Mouse (Mus musculus) mesoderm, embryonic 11.5 days (tissue): ENCODE measurements around the gene Mybpc3.

Experiments used
- DNase-seq: peaks from one replicate; pipeline ENCODE4 v3.0.0-alpha.2; 2012; ENCODE audit warnings: low read depth, low spot score

Gene Mybpc3

DNA sequence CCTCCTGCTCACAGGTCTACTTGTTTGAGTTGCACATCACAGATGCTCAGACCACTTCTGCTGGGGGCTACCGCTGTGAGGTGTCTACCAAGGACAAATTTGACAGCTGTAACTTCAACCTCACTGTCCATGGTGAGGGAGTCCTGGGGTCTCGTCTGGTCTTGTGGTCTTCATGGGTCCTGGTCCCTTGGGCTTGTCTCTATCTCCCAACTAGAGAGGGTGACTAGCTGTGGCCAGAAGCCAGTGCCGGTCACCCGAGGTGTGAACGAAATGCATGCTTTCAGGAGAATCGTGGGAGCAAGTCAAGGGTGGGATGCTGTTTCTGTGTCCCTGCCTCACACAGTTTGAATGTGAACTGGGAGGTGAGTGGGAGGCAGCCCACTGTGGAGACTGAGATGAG lies 3.1 kb downstream of the Mybpc3 start:
- no peak for DNase-seq

GRCm38 (mm10) chr2:91121497-91121896 lies 3.6 kb downstream of the Mybpc3 start:
- DNase-seq, result no peak

- no peak for DNase-seq
Observed at GRCm38 (mm10) chr2:91123521-91123920, 5.6 kb downstream of the Mybpc3 start.

GRCm38 (mm10) chr2:91125101-91125500 lies 7.2 kb downstream of the Mybpc3 start:
- DNase-seq, result no peak

DNA sequence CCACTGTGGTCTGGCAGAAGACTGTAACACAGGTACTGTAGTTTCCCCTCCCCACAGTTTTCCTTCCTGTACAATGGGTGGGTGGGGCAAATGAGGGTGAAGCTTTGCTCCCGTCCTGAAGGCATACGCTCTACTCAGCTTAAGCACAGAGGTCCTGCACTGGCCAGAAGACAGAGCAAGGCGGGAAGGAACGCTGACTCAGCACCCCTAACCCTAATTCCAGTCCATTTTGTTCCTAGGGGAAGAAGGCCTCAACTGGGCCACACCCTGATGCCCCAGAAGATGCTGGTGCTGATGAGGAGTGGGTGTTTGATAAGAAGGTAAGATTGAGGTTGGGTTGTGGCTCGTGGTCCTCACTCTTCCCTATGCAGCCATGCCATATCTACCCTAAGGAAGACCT lies 10.8 kb downstream of the Mybpc3 start:
- no peak for DNase-seq

DNA sequence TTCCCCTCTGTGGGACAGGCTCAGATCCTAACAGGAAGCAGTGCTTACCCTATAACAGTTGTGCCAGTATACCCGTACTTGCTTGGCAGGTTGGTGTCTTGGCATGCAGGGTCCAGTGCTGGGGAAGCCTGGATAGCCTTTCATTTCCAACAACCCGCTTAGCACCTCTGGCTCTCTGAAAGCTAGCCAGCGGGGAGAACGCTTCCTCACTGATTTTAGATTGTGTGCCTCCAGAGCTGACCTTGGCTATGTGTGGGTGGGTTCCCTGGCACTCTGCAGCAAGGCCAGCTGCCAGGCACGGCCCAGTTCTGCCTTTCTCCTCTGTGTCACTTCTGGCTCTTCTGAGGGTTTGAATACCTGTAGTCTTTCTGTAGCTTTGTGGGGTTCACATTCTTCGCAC lies 12.2 kb downstream of the Mybpc3 start:
- DNase-seq, result no peak

DNA sequence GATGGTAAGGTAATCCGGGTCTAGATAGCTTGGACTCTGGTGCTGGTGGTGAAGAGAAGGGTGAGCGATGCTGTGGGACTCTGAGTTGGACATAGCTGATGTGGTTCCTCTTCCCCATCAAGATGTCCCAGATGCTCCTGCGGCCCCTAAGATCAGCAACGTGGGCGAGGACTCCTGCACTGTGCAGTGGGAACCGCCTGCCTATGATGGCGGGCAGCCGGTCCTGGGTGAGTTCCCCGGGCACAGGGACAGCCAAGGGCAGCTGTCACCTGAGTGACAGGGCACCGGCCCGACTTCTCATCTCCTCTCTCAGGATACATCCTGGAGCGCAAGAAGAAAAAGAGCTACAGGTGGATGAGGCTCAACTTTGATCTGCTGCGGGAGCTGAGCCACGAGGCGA lies 13.3 kb downstream of the Mybpc3 start:
- no peak for DNase-seq

DNA sequence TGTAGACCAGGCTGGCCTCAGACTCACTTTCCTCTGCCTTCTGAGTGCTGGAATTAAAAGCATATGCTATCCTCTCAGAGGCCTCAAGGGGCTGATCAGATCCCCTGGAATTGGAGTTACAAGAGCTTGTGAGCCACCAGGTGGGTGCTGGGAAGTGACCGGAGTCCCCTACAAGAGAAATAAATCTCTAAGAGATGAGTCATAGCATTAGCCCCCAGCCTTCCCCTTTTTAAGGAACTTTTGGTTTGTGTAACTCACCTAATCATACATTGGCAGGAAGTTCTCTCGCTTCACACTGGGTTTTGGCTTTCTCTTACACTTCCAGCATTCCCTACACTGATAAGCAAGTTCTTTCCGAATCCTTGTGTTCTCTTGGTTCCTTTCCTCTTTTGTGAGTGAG lies 14.1 kb downstream of the Mybpc3 start:
- DNase-seq, result no peak

- DNase-seq, result no peak
Observed at GRCm38 (mm10) chr2:91136513-91137412, 18.8 kb downstream of the Mybpc3 start.

- no peak for DNase-seq
Observed at GRCm38 (mm10) chr2:91137481-91137880, 19.5 kb downstream of the Mybpc3 start.

DNA sequence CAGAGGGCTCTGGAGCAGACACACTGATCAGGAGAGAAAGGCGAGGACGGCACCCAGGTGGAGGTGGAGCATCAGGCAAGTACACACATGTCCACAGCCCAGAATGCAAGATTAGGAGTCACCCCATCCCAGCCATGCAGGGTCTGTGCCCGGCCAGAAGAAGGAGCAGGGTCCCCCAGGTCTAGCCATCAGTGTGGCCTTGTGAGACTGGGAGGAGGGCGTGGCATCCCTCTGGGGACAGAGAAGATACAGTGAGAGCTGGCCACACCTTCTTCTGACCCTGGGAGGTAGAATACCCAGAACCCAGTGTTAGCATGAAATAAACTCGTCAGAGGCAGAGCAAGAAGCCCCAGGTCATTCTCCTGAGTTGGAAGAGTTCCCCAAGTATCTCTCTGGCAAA lies 21.4 kb downstream of the Mybpc3 start:
- DNase-seq, result no peak

DNA sequence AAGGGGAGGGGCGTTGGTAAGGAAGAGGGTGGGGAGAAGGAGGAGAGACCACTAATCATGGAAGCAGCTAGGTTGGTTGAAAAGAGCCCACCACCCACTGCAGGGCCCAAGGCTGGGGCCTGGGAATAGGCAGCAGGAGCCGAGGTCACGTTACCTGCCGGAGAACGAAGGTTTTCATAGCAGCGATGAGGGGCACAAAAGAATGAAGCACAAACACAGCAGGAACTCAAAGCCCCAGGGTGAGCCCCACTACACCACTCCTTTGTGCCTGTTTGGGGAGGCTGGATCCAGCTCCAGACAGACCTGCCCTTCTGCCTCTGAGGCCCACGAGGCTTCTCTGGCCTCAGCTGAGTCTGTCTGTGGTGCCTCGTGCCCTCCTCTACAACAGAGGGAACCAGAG lies 21.8 kb downstream of the Mybpc3 start:
- no peak for DNase-seq

- DNase-seq, result no peak
Observed at GRCm38 (mm10) chr2:91142920-91143319, 25.0 kb downstream of the Mybpc3 start.

DNA sequence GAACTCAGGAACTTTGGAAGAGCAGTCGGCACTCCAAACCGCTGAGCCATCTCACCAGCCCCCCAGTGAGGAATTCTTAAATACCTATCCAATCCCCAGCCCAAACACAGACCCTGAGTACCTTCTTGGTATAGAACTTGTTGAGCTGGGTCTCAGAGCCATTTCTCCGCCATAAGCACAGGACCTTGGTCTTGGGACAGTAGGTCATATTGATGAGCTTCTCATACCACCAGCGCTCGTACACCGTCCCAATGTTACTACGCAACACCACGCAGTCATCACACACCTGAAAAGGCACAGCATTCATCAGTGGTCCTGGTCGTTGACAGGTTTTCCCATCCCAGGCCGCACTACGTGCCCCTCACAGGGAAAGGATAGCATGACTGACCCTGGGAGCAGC lies 25.5 kb downstream of the Mybpc3 start:
- DNase-seq, result no peak

DNA sequence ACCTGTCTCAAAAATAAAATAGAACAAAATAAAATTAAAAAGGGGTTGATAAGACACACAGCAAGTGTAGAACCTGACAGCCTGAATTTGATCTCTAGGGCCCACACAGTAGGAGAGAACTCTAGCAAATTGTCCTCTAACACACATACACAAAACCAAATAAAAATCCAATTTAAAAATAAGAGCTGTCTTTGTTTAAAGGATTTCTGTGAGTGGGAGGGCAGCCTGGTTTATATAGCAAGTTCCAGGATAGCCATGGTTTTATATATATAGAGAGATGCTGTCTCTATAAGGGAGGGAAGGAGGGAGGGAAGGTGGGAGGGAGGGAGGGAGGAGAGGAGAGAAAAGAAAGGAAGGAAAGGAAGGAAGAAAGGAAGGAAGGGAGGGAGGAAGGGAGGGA lies 30.2 kb downstream of the Mybpc3 start:
- DNase-seq, result no peak

- no peak for DNase-seq
Observed at GRCm38 (mm10) chr2:91151331-91151730, 33.4 kb downstream of the Mybpc3 start.

DNA sequence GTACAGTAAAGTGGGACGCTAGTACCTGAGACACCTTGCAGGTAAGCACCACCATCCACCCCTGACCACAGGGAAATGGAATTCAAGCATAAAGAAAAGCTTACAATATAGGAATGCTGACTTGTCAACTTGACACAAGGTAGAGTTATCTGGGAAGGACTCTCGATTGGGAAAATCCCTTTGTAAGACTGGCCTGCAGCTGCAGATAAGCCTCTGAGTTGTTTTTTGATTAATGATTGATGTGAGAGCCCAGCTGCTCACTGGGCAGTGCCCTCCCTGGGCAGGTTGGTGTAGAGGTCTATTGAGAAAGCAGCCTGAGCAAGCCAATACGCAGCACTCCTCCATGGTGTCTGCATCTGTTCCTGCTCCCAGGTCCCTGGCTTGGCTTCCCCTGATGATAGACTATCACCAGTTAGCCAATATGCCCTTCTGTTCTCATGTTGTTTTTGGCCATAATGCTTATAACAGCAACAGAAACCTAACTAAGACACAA lies 35.0 kb downstream of the Mybpc3 start:
- DNase-seq, result no peak

DNA sequence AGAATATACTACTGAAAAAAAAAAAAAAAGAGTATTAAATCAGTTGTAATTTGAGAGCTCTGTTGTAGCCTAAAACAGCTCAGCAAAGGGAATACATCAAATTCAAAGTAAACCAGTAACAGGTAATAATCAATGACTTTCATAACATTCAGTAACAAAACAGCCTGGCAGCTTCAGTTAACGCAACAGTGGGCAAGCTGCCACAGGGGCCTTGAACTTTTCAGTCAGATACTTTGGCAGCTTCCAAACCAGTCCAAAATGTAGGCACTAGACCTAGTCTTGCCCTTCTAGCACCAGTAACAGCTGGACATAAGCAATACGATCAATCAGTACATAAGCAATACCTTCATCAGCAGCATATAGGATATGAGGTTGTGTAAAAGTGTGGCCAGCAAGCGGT lies 36.1 kb downstream of the Mybpc3 start:
- no peak for DNase-seq

- no peak for DNase-seq
Observed at GRCm38 (mm10) chr2:91157002-91157752, 39.2 kb downstream of the Mybpc3 start.

- DNase-seq, result no peak
Observed at GRCm38 (mm10) chr2:91160591-91160990, 42.6 kb downstream of the Mybpc3 start.

DNA sequence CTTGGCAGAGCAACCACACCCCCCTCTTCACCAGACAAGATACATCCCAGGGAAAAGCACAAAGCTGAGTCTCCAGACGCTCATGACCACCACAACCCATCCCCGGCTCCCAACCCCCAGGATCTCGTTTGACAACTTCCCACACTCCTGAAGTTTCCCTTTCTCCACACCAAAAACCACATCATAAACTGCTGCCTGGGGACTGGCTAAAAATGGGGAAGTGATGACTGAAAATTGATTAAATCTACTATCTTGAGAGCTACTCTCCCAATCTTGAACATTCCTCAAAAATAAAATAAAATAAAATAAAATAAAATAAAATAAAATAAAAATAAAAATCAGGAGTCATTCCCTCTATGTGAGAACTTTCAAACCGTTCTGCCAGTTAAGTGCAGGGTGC lies 45.0 kb downstream of the Mybpc3 start:
- DNase-seq, result no peak

DNA sequence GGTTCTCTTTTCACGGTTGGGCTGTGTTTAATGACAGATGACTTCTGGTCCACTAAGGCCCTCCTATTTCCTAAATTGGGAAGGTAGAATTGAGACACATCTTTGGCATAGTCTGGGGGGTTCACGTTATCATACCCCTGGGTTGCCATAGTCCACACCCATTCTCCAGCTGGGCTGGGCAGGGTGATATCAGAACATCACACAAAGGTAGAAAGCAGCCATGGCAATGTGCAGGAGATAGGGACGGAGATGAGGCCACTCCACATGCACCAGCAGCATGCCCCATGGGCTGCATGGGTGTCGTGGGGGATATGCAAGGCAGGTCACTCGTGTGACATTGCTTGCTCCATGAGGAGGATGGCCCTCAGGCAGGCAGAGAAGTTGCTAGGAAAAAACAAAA lies 45.6 kb downstream of the Mybpc3 start:
- no peak for DNase-seq

DNA sequence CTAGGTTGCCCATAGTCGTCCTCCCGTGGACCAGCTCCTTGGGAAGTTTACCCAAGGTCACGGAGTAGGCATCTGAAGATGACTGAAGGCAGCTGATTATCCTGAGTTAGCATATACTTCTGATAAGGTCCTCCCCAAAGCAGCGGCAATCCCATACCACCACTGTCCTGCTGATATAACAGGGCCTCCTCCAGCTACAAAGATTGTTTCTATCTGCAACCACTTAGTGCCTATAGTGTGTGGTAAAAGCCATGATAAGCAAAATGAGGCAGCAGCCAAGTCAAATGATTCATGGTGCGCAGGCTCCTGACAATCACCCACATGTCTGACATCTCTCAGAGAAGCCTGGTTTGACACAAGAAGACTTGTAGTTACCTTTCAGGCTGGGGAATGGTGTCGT lies 47.0 kb downstream of the Mybpc3 start:
- no peak for DNase-seq
